8 mouse cellular contexts compared by ENCODE assay signal in the genomic region with DNA sequence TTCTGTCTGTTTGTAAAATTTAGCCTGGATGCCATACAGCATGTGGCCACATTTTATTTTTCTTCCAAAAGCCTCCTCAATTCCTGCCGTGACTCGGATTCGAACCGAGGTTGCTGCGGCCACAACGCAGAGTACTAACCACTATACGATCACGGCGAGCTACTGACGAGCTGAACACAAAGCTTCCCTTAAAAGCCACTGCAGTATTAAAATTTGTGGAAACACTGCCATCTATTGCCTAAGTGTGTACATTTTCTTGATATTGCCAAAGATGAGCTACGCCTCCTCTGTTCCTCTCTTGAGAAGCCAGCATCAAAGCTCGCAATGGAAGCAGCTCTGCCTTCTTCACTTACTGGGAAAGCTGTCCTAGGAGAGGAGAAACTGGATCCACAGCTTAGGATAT.
A peak's percentile ranks its signal among the peaks of the same experiment; 100 is the strongest.
DNase-seq lines count a peak whose midpoint lies in the region; ATAC-seq and TF ChIP-seq lines count a peak whose summit lies in the region.
"Had no signal": no experiment of that assay in that cellular context is flagged by ENCODE, and none has a peak within 500 bp of the region (broad histone marks: within the 10 kb centered on the region; RNA-seq: fewer than 3 reads in every experiment).

No protein-coding gene starts in this region.

- peak overlapping the region; percentile 21 for H3K4me3 ChIP-seq in ES-Bruce4 (ENCODE audit: low read depth, low read length)
- H3K4me3 ChIP-seq in liver, postnatal 0 days (ENCODE audit: low read depth, low read length): no peak overlapping the region
- H3K4me3 ChIP-seq: heart, embryonic 13.5 days had no signal

- no peak overlapping the region for H3K27ac ChIP-seq in ES-Bruce4 (ENCODE audit: insufficient read depth, low read length)
- H3K27ac ChIP-seq in liver, postnatal 0 days (ENCODE audit: low read depth): no peak overlapping the region
- H3K27ac ChIP-seq: heart, embryonic 13.5 days had no signal

- TF ChIP-seq CTCF in ES-Bruce4 (IDR thresholded peaks at IDR 0.05; ENCODE audit: low read depth, low read length): no peak
- peak; percentile 20; the same call in 1 of the 2 replicates for TF ChIP-seq CTCF in liver, postnatal 0 days (IDR thresholded peaks at IDR 0.05; ENCODE audit: low read depth)

- no peaks in the 10 kb centered on the region; the same call in 1 of the 2 replicates for H3K27me3 ChIP-seq in ES-Bruce4 (ENCODE audit: control insufficient read depth, insufficient read depth, low read length, poor library complexity, severe bottlenecking)
- H3K27me3 ChIP-seq in liver, postnatal 0 days (ENCODE audit: insufficient read depth, low read length): no peaks in the 10 kb centered on the region
- H3K27me3 ChIP-seq: heart, embryonic 13.5 days had no signal

- no peak for TF ChIP-seq EP300 in ES-Bruce4 (IDR thresholded peaks at IDR 0.05; ENCODE audit: insufficient read depth, low read depth, low read length)
- TF ChIP-seq EP300 in liver, postnatal 0 days (IDR thresholded peaks at IDR 0.05; ENCODE audit: low read depth): no peak

- peak; percentile 23 for DNase-seq in Muller cell, postnatal 12 days (ENCODE audit: inconsistent ontology term)
- DNase-seq in embryo, embryonic 11 days: peak; percentile 55
- peak; percentile 42 to 48 for DNase-seq in kidney, postnatal 4 days
- no peak for DNase-seq in liver, postnatal 0 days
- no peak for DNase-seq in c-Kit-positive CD71-positive TER-119-positive erythroid progenitor cells, embryonic 14.5 days (ENCODE audit: low spot score)

- H3K36me3 ChIP-seq in ES-Bruce4 (ENCODE audit: control insufficient read depth, insufficient read depth, low read length, poor library complexity, severe bottlenecking): no peaks in the 10 kb centered on the region
- H3K36me3 ChIP-seq in liver, postnatal 0 days (replicated peaks; ENCODE audit: insufficient read depth, low read length): no peaks in the 10 kb centered on the region
- H3K36me3 ChIP-seq: heart, embryonic 13.5 days had no signal

- no peak for TF ChIP-seq POLR2A in ES-Bruce4 (IDR thresholded peaks at IDR 0.05; ENCODE audit: insufficient read depth, low read length)

- no peak for ATAC-seq in liver, postnatal 0 days
- ATAC-seq in inflammation-experienced regulatory T-cells, adult 6 months: no peak

- 35% methylated on average over 12 of the region's 12 CpGs for WGBS in liver, postnatal 0 days (ENCODE audit: insufficient replicate concordance)

- H3K4me2 ChIP-seq in liver, postnatal 0 days (ENCODE audit: low read depth, low read length): no peak overlapping the region
- H3K4me2 ChIP-seq: heart, embryonic 13.5 days had no signal

- H3K9me3 ChIP-seq in ES-Bruce4 (replicated peaks; ENCODE audit: control insufficient read depth, insufficient read depth, low read length, poor library complexity, severe bottlenecking): no peaks in the 10 kb centered on the region
- no peaks in the 10 kb centered on the region for H3K9me3 ChIP-seq in liver, postnatal 0 days (ENCODE audit: low read length)
- H3K9me3 ChIP-seq: heart, embryonic 13.5 days had no signal

- H3K9ac ChIP-seq in ES-Bruce4 (ENCODE audit: low read depth, poor library complexity, severe bottlenecking): no peak overlapping the region
- H3K9ac ChIP-seq in liver, postnatal 0 days (replicated peaks): no peak overlapping the region
- H3K9ac ChIP-seq: heart, embryonic 13.5 days had no signal

- H3K4me1 ChIP-seq in ES-Bruce4 (ENCODE audit: control insufficient read depth, insufficient read depth, low read length): no peaks in the 10 kb centered on the region
- peaks cover 14% of the 10 kb centered on the region; the same call in 1 of the 2 replicates for H3K4me1 ChIP-seq in liver, postnatal 0 days (ENCODE audit: insufficient read depth)

Comparison
In these comparisons a context has a peak if more than half of its experiments do, and no peak if none do; other contexts are left out.
1. DNase-seq: peak in Muller cell, postnatal 12 days (single experiment), embryo, embryonic 11 days (single experiment) and kidney, postnatal 4 days (2 of 2); none in liver, postnatal 0 days (single experiment) and c-Kit-positive CD71-positive TER-119-positive erythroid progenitor cells, embryonic 14.5 days (single experiment).